In genomic region chr5:117976263-117976656, GRCm38 (mm10) we compare ENCODE assay signal across 8 mouse cellular contexts. TPM values are rescaled to one million over a fixed set of nuclear protein-coding genes. Genes with fewer than 3 reads are reported as not detected.
DNase-seq lines count a peak whose midpoint lies in the region; ATAC-seq and TF ChIP-seq lines count a peak whose summit lies in the region.

No protein-coding gene starts in this region.

- H3K79me2 ChIP-seq in heart, adult 2 months (replicated peaks; ENCODE audit: control insufficient read depth, insufficient read depth, low read length), result no peaks in the 10 kb centered on the region; the same call in 1 of the 2 replicates

- no peaks in the 10 kb centered on the region for H3K36me3 ChIP-seq in heart, adult 2 months (ENCODE audit: control insufficient read depth, insufficient read depth, low read length)
- peaks cover 9% of the 10 kb centered on the region; the same call in 1 of the 2 replicates for H3K36me3 ChIP-seq in thymus, adult 2 months (ENCODE audit: control insufficient read depth, insufficient read depth, low read length)
- peaks cover 22% of the 10 kb centered on the region for H3K36me3 ChIP-seq in liver, embryonic 13.5 days
- peaks cover 6% of the 10 kb centered on the region; the same call in 1 of the 2 replicates for H3K36me3 ChIP-seq in stomach, postnatal 0 days (ENCODE audit: control insufficient read depth, insufficient read depth, low read length)

- H3K27ac ChIP-seq in heart, adult 2 months, result no peak overlapping the region
- H3K27ac ChIP-seq in thymus, adult 2 months (ENCODE audit: control insufficient read depth, insufficient read depth, low read length), result no peak overlapping the region
- H3K27ac ChIP-seq in liver, embryonic 13.5 days, result no peak overlapping the region
- H3K27ac ChIP-seq in stomach, postnatal 0 days (replicated peaks), result no peak overlapping the region

- no peak for DNase-seq in heart, adult 2 months
- no peak for DNase-seq in heart, postnatal 10 days
- no peak for DNase-seq in thymus, adult 2 months
- DNase-seq in thymus, postnatal 0 days (ENCODE audit: low spot score), result no peak
- no peak for DNase-seq in liver, embryonic 13.5 days
- DNase-seq in stomach, postnatal 0 days (ENCODE audit: low spot score), result no peak
- DNase-seq in cerebellum, postnatal 25 days, result no peak
- DNase-seq in thymus, postnatal 25 days, result no peak

- H3K4me1 ChIP-seq in heart, adult 2 months (ENCODE audit: control insufficient read depth, insufficient read depth, low read length), result 0 out of 2 replicates have a peak, but pooled peaks cover 1% of the 10 kb centered on the region
- peaks cover 14% of the 10 kb centered on the region for H3K4me1 ChIP-seq in thymus, adult 2 months (replicated peaks; ENCODE audit: control insufficient read depth, insufficient read depth, low read length)
- H3K4me1 ChIP-seq in liver, embryonic 13.5 days (replicated peaks), result peaks cover 39% of the 10 kb centered on the region
- H3K4me1 ChIP-seq in stomach, postnatal 0 days (replicated peaks; ENCODE audit: control insufficient read depth, insufficient read depth), result no peaks in the 10 kb centered on the region

- WGBS in heart, adult 2 months, result 23% methylated on average over 19 of the region's 19 CpGs
- WGBS in thymus, adult 2 months, result 26% methylated on average over 19 of the region's 19 CpGs
- 24% methylated on average over 19 of the region's 19 CpGs for WGBS in liver, embryonic 13.5 days (ENCODE audit: insufficient replicate concordance)
- 20% methylated on average over 19 of the region's 19 CpGs for WGBS in stomach, postnatal 0 days

- intact Hi-C loops in heart, adult 2 months (cut with DNase I), result no loop called here
- intact Hi-C loops in heart, postnatal 10 days (cut with DNase I), result no loop called here

- TF ChIP-seq CTCF in heart, adult 2 months (IDR thresholded peaks at IDR 0.05), result no peak
- TF ChIP-seq CTCF in thymus, adult 2 months (IDR thresholded peaks at IDR 0.05; ENCODE audit: borderline replicate concordance, control insufficient read depth, extremely low read depth, insufficient read depth, low read length, poor library complexity), result no peak
- no peak for TF ChIP-seq CTCF in stomach, postnatal 0 days (IDR thresholded peaks at IDR 0.05; ENCODE audit: low read depth)

- H3K27me3 ChIP-seq in heart, adult 2 months (ENCODE audit: control insufficient read depth, insufficient read depth, low read length), result no peaks in the 10 kb centered on the region
- no peaks in the 10 kb centered on the region for H3K27me3 ChIP-seq in thymus, adult 2 months (ENCODE audit: control insufficient read depth, insufficient read depth, low read length)
- H3K27me3 ChIP-seq in liver, embryonic 13.5 days, result 0 out of 2 replicates have a peak, but pooled peaks cover 3% of the 10 kb centered on the region
- no peaks in the 10 kb centered on the region for H3K27me3 ChIP-seq in stomach, postnatal 0 days (ENCODE audit: control insufficient read depth, insufficient read depth, low read length)

- no peak for ATAC-seq in liver, embryonic 13.5 days (ENCODE audit: low read depth)
- no peak for ATAC-seq in stomach, postnatal 0 days (ENCODE audit: low FRiP score, low TSS enrichment)

- no peak for TF ChIP-seq EP300 in heart, adult 2 months (IDR thresholded peaks at IDR 0.05; ENCODE audit: insufficient read depth, low read depth, low read length)
- no peak for TF ChIP-seq EP300 in stomach, postnatal 0 days (optimal IDR thresholded peaks at IDR 0.05)

- H3K4me2 ChIP-seq in liver, embryonic 13.5 days, result peak overlapping the region; percentile 94
- H3K4me2 ChIP-seq in stomach, postnatal 0 days (replicated peaks; ENCODE audit: low read depth), result peak overlapping the region; percentile 81

- 0 out of 2 replicates have a peak overlapping the region, but pooled peaks have one; percentile 30 for H3K9ac ChIP-seq in heart, adult 2 months (ENCODE audit: low read depth, low read length)
- H3K9ac ChIP-seq in liver, embryonic 13.5 days, result no peak overlapping the region
- H3K9ac ChIP-seq in stomach, postnatal 0 days (ENCODE audit: low read length), result peak overlapping the region; percentile 87; the same call in 1 of the 2 replicates

- TF ChIP-seq POLR2A in heart, adult 2 months (IDR thresholded peaks at IDR 0.05; ENCODE audit: insufficient read depth, low read depth, low read length), result no peak
- TF ChIP-seq POLR2A in thymus, adult 2 months (IDR thresholded peaks at IDR 0.05; ENCODE audit: control insufficient read depth, extremely low read depth, insufficient read depth, low read length, poor library complexity), result no peak

- H3K9me3 ChIP-seq in liver, embryonic 13.5 days (replicated peaks), result no peaks in the 10 kb centered on the region
- no peaks in the 10 kb centered on the region for H3K9me3 ChIP-seq in stomach, postnatal 0 days (ENCODE audit: control insufficient read depth, low read length)

- H3K4me3 ChIP-seq in heart, adult 2 months, result peak overlapping the region; percentile 99
- H3K4me3 ChIP-seq in thymus, adult 2 months (ENCODE audit: control insufficient read depth, insufficient read depth, low read length), result peak overlapping the region; percentile 89
- peak overlapping the region; percentile 91 for H3K4me3 ChIP-seq in liver, embryonic 13.5 days (replicated peaks)
- peak overlapping the region; percentile 94 for H3K4me3 ChIP-seq in stomach, postnatal 0 days (ENCODE audit: low read depth, low read length)

RNA-seq across cellular contexts. Expression of gene Fbxo21, which starts 0.3 kb away (rescaled TPM):
- 10 to 100 TPM; 34.1 to 37.8 TPM for total RNA-seq in heart, adult 2 months (2021)
- polyA plus RNA-seq in heart, adult 2 months (2012; rRNA removed), result 33.6 and 38.5 TPM in 2 replicates
- 10 to 100 TPM; 47.4 to 55.5 TPM for total RNA-seq in heart, postnatal 10 days (2021)
- 43.3 and 49.7 TPM in 2 replicates for polyA plus RNA-seq in thymus, adult 2 months (2012; rRNA removed)
- polyA plus RNA-seq in thymus, postnatal 0 days (2015; fragmentation: Nextera tagmentation; extraction: Ambion mirVana), result 28.1 and 28.2 TPM in 2 replicates
- polyA plus RNA-seq in liver, embryonic 13.5 days (2015; fragmentation: Nextera tagmentation; extraction: Ambion mirVana), result 16.9 and 19.6 TPM in 2 replicates
- polyA plus RNA-seq in stomach, postnatal 0 days (2015; fragmentation: Nextera tagmentation; extraction: Ambion mirVana), result 19.2 and 20.7 TPM in 2 replicates

RNA-seq across cellular contexts. Expression of gene Tesc, which starts 51.3 kb away (rescaled TPM):
- total RNA-seq in heart, adult 2 months (2021), result 100 to 1,000 TPM; 200 to 231 TPM
- 125 and 164 TPM in 2 replicates for polyA plus RNA-seq in heart, adult 2 months (2012; rRNA removed)
- total RNA-seq in heart, postnatal 10 days (2021), result 100 to 1,000 TPM; 111 to 112 TPM
- 48.4 and 50.5 TPM in 2 replicates for polyA plus RNA-seq in thymus, adult 2 months (2012; rRNA removed)
- 13.7 and 15.8 TPM in 2 replicates for polyA plus RNA-seq in thymus, postnatal 0 days (2015; fragmentation: Nextera tagmentation; extraction: Ambion mirVana)
- polyA plus RNA-seq in liver, embryonic 13.5 days (2015; fragmentation: Nextera tagmentation; extraction: Ambion mirVana), result 1.5 and 1.8 TPM in 2 replicates
- 112 and 116 TPM in 2 replicates for polyA plus RNA-seq in stomach, postnatal 0 days (2015; fragmentation: Nextera tagmentation; extraction: Ambion mirVana)
